ENCODE assay signal across 8 mouse cellular contexts in genomic region chr12:87407869-87408605, GRCm38 (mm10). TPM values are rescaled to one million over a fixed set of nuclear protein-coding genes. Genes with fewer than 3 reads are reported as not detected.
DNase-seq lines count a peak whose midpoint lies in the region; ATAC-seq and TF ChIP-seq lines count a peak whose summit lies in the region.

No protein-coding gene starts in this region.

- no peaks in the 10 kb centered on the region for H3K79me2 ChIP-seq in CH12.LX (replicated peaks; ENCODE audit: control insufficient read depth, extremely low read depth, insufficient read depth, poor library complexity, severe bottlenecking)

- ATAC-seq in kidney, embryonic 16.5 days (ENCODE audit: low FRiP score, low TSS enrichment), result no peak; the same call in 1 of the 2 replicates

- TF ChIP-seq EP300 in CH12.LX (IDR thresholded peaks at IDR 0.05; ENCODE audit: low read length), result no peak

- H3K4me3 ChIP-seq in CH12.LX (replicated peaks in 1 of 3; ENCODE audit: low read depth in 2 of 3, low read length in 2 of 3, poor library complexity in 1 of 3), result no peak overlapping the region
- no peak overlapping the region for H3K4me3 ChIP-seq in kidney, embryonic 16.5 days (ENCODE audit: low read length)

- H3K9ac ChIP-seq in CH12.LX (ENCODE audit: insufficient read depth, low read depth), result no peak overlapping the region
- no peak overlapping the region for H3K9ac ChIP-seq in kidney, embryonic 16.5 days (replicated peaks; ENCODE audit: low read length)

- no peak overlapping the region for H3K27ac ChIP-seq in CH12.LX (ENCODE audit: insufficient read depth, low read depth)
- H3K27ac ChIP-seq in kidney, embryonic 16.5 days (ENCODE audit: low read length), result no peak overlapping the region

- WGBS in kidney, embryonic 16.5 days, result 35% methylated on average over 21 of the region's 21 CpGs

- in situ Hi-C loops in CH12.LX (cut with MboI; ENCODE audit: low pct_ligation_motif_present, low pct_unique_long_range_greater_than_20kb, low sequenced_read_pairs), result no loop called here

- TF ChIP-seq CTCF in CH12.LX (conservative IDR thresholded peaks at IDR 0.05 in 1 of 2, IDR thresholded peaks at IDR 0.05 in 1 of 2; ENCODE audit: low read depth in 2 of 2, low read length in 2 of 2), result no peak

- dilution Hi-C loops in CH12.LX (cut with MboI; ENCODE audit: extremely low pct_ligation_motif_present, extremely low pct_unique_long_range_greater_than_20kb, low sequenced_read_pairs), result no loop called here

- no peaks in the 10 kb centered on the region for H3K36me3 ChIP-seq in CH12.LX (replicated peaks in 1 of 2; ENCODE audit: control insufficient read depth in 1 of 2, insufficient read depth in 1 of 2, low read length in 1 of 2)
- no peaks in the 10 kb centered on the region for H3K36me3 ChIP-seq in kidney, embryonic 16.5 days (ENCODE audit: insufficient read depth, low read length)

- no peaks in the 10 kb centered on the region for H3K27me3 ChIP-seq in CH12.LX (replicated peaks)
- H3K27me3 ChIP-seq in kidney, embryonic 16.5 days (ENCODE audit: insufficient read depth, low read length), result no peaks in the 10 kb centered on the region

- H3K9me3 ChIP-seq in CH12.LX (replicated peaks; ENCODE audit: low read length), result no peaks in the 10 kb centered on the region
- H3K9me3 ChIP-seq in kidney, embryonic 16.5 days (ENCODE audit: low read length), result no peaks in the 10 kb centered on the region

- DNase-seq in CH12.LX (ENCODE audit: extremely low read depth) (no peak), adipocyte (ENCODE audit: low spot score) (peak; percentile 56)
- peak; percentile 71 to 85 for DNase-seq in heart, adult 18-20 months
- DNase-seq in lung, postnatal 14 days, result peak; percentile 68
- DNase-seq in spleen, postnatal 10 days (ENCODE audit: low spot score in 2 of 2), result no peak
- no peak for DNase-seq in layer of hippocampus, adult 9-10 months (ENCODE audit: low spot score)
- DNase-seq in left cerebral cortex, adult 11 months (ENCODE audit: low spot score), result no peak

- no peak for TF ChIP-seq RAD21 in CH12.LX (IDR thresholded peaks at IDR 0.05; ENCODE audit: low read depth, low read length)

- peak overlapping the region; percentile 25; the same call in 1 of the 2 replicates for H3K4me2 ChIP-seq in CH12.LX (ENCODE audit: insufficient read depth, low read depth, poor library complexity, severe bottlenecking)
- H3K4me2 ChIP-seq in kidney, embryonic 16.5 days (replicated peaks; ENCODE audit: low read depth, low read length), result peak overlapping the region; percentile 39

- no peak for TF ChIP-seq POLR2A in CH12.LX (IDR thresholded peaks at IDR 0.05; ENCODE audit: low read depth, low read length)

- H3K4me1 ChIP-seq in CH12.LX (ENCODE audit: control insufficient read depth in 1 of 2, insufficient read depth in 2 of 2), result peaks cover 12 to 19% of the 10 kb centered on the region in 2 experiments
- no peaks in the 10 kb centered on the region; the same call in 1 of the 2 replicates for H3K4me1 ChIP-seq in kidney, embryonic 16.5 days (ENCODE audit: insufficient read depth, low read length)

TF ChIP-seq in CH12.LX, 34 proteins besides CTCF, POLR2A, EP300 and RAD21:
- no peak for TF ChIP-seq MXI1 (IDR thresholded peaks at IDR 0.05; ENCODE audit: low read depth, low read length)
- TF ChIP-seq PAX5 (IDR thresholded peaks at IDR 0.05; ENCODE audit: low read length), result no peak
- TF ChIP-seq E2F4 (IDR thresholded peaks at IDR 0.05; ENCODE audit: insufficient replicate concordance, low read depth, low read length), result no peak
- no peak for TF ChIP-seq MYC (IDR thresholded peaks at IDR 0.05; ENCODE audit: low read depth, low read length)
- no peak for TF ChIP-seq IRF4 (IDR thresholded peaks at IDR 0.05; ENCODE audit: low read depth, low read length)
- TF ChIP-seq UBTF (IDR thresholded peaks at IDR 0.05; ENCODE audit: low read depth, low read length), result no peak
- TF ChIP-seq NELFE (IDR thresholded peaks at IDR 0.05; ENCODE audit: low read depth, low read length), result no peak
- no peak for TF ChIP-seq HCFC1 (IDR thresholded peaks at IDR 0.05; ENCODE audit: low read depth, low read length)
- no peak for TF ChIP-seq ZKSCAN1 (IDR thresholded peaks at IDR 0.05; ENCODE audit: borderline replicate concordance, low read depth, low read length)

RNA-seq across cellular contexts. Expression of gene Sptlc2, which starts 19.9 kb away (rescaled TPM):
- total RNA-seq in CH12.LX (2012; rRNA removed) (37.1 and 37.4 TPM in 2 replicates), CH12.LX (2014; rRNA removed) (49.2 and 56.5 TPM in 2 replicates)
- polyA plus RNA-seq in CH12.LX (2012; ENCODE audit: insufficient read length, low read depth), result 68.6 and 72.2 TPM in 2 replicates
- total RNA-seq in heart, adult 18-20 months (2021), result 10 to 100 TPM; 21.1 to 24.1 TPM
- 84.9 and 86.9 TPM in 2 replicates for polyA plus RNA-seq in kidney, embryonic 16.5 days (2015; fragmentation: Nextera tagmentation; extraction: Ambion mirVana)

RNA-seq across cellular contexts. Expression of gene Slirp, which starts 35.7 kb away (rescaled TPM):
- total RNA-seq in CH12.LX (2012; rRNA removed) (117 and 159 TPM in 2 replicates), CH12.LX (2014; rRNA removed) (138 and 180 TPM in 2 replicates)
- polyA plus RNA-seq in CH12.LX (2012; ENCODE audit: insufficient read length, low read depth), result 261 and 271 TPM in 2 replicates
- 100 to 1,000 TPM; 148 to 166 TPM for total RNA-seq in heart, adult 18-20 months (2021)
- 252 and 265 TPM in 2 replicates for polyA plus RNA-seq in kidney, embryonic 16.5 days (2015; fragmentation: Nextera tagmentation; extraction: Ambion mirVana)

RNA-seq across cellular contexts. Expression of gene Alkbh1, which starts 35.8 kb away (rescaled TPM):
- total RNA-seq in CH12.LX (2012; rRNA removed) (26.8 and 31.7 TPM in 2 replicates), CH12.LX (2014; rRNA removed) (39.1 and 54.1 TPM in 2 replicates)
- polyA plus RNA-seq in CH12.LX (2012; ENCODE audit: insufficient read length, low read depth), result 32.8 and 37.3 TPM in 2 replicates
- total RNA-seq in heart, adult 18-20 months (2021), result 10 to 100 TPM in 1 of 2 experiments, 1 to 10 TPM in 1; 9.8 to 10.6 TPM
- polyA plus RNA-seq in kidney, embryonic 16.5 days (2015; fragmentation: Nextera tagmentation; extraction: Ambion mirVana), result 59.8 and 63.9 TPM in 2 replicates

Comparison
In these comparisons a context has a peak if more than half of its experiments do, and no peak if none do; other contexts are left out.
1. DNase-seq: peak in adipocyte (single experiment), heart, adult 18-20 months (2 of 2) and lung, postnatal 14 days (single experiment); none in CH12.LX (single experiment), spleen, postnatal 10 days (0 of 2), layer of hippocampus, adult 9-10 months (single experiment) and left cerebral cortex, adult 11 months (single experiment).